Mouse (Mus musculus) CD4-positive, CD25-positive, alpha-beta regulatory T cell, adult 4 months (primary cell): ENCODE results near the gene Synj1. TPM values are rescaled to one million over a fixed set of nuclear protein-coding genes. Genes with fewer than 3 reads are reported as not detected.

Experiments used
- ATAC-seq: one replicate; pipeline ENCODE4 v1.8.0; 2017
- polyA plus RNA-seq, 2 experiments: library from polyadenylated mRNA; unstranded; fragments of 100-300 nt; shearing (Covaris generic); gene quantifications; one replicate each; pipeline ENCODE4 v1.2.1; 2017

Synj1 gene
- polyA plus RNA-seq = 10 to 100 TPM; 30.6 to 40.9 TPM

DNA sequence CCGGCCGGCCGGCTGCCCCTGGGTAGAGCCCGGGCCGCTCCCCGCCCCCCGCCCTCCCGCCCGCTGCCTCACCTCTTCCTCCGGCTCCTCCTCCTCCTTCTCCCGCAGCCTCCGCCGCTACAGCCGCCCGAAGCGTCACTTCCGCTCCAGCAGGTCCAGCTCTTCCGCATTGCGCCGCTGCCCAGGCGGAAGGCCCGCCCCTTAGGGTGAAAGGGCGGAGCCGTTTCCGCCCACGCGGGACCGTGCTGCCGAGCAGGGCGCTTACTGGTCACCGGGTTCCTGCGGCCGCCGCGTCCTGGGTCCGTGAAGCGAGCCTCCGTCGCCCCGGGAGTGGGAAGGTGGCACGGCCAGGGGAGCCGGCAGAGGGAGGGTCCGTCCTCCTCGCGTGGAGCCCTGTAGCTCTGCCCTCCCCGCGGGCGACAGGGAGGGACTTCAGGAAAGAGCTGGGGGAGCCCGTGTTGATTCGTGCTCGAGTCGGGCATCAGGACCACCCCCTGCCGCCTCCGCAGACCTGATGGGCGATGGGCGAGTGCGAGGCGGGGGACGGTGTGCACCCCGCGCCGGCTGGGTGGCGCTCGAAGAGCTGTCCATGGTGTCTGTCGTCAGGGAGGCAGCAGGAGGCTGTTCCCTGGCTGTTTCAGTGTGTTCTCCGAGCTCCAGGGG lies at the start of gene Synj1:
TSS of gene Synj1 (minus strand) at position 288 of the 663 bp plus-strand sequence.
- ATAC-seq = peak; percentile 83

DNA sequence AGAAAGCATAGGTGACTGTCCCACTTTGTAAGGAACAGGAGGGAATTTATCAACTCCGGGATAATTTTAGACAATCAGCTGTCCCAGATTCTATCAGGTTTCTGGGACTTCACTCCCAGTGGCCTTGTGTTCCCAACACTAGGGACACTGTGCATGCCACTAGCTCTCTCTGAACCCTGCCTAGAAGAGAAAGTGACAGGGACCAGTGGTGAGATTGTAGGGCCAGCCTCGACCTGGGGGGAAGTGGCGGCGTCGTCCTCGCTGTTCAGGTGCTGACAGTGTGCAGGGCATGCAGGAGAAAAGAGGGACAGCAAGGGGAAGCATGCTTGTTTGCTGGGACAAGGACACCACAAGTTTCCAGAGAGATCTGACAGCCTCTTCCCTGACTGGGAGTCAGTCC lies 46.6 kb upstream of the Synj1 start:
- ATAC-seq = no peak

DNA sequence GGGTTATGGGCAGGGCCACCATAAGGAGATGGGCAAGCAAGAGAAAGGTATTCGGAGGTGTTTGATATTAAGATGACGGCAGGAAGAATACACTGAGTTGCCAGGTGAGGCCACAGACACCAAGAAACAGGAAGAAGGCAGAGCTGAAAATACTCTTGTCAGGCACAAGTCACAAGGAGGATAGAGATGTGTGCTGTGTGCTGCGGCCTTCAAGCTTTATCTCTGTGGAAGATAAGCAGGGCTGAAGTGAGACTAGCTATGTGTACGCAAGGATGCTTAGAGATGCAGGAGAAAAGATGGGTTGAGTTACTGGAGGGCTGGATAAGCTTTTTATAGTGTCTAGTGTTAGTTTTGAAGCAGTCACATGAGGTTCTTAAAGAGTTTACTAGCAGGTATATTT lies 46.2 kb upstream of the Synj1 start:
- peak; percentile 19 for ATAC-seq

DNA sequence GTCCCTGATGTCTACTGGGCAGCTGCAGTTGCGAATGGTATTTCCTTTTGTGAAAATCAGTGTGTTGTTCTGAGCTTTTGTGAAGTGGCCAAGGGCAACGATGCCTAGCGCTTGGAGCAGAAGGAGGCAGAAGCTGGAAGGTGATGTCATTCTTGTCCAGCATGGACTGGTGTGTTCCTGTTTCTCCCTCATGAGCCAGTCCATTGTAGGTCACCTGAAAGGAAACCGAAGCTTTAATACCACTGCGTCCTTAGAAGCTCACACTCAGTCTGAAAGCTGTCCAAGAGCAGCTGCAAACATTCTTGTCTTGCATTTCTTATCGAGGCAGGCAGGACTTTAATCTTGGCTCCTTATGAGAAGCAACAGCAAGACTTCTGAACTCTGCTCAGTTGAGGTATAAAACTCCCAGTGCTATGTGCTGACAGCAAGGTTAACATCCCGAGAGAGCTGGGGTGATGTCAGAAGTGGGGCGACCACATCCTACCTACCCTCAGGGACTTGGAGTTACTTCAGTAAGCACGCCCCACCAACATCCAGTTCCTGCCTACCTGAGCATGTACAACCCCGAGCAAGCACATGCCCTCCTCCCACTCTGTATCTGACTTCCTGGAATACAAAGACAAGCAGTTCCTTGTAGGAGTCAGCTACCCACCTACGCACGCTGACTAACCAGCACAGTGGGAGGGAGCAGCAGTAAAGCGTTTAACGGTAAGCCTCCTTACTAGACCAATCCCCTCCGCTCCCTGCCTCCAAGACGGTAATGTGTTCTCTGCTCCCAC lies 45.1 kb upstream of the Synj1 start:
- peak; percentile 95 for ATAC-seq

DNA sequence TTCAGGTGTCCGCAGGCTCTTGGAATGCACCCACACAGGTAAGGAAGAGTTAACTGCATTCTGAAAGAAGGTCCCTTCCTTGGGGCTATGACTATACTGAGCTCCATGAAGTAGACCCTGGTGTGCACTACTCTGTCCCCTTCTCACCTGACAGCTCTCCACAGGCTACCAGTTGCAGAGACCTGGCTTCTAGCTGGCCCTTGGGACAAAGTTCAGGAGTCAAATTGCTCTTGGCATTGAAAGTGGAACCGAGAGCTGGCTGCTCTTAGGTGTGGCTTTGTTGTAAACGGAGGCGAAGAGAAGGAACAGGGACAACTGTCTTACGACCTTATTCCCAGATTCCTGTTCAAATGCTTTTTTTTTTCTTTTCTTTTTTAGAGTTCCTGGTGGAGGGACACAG lies 44.0 kb upstream of the Synj1 start:
- ATAC-seq = no peak

DNA sequence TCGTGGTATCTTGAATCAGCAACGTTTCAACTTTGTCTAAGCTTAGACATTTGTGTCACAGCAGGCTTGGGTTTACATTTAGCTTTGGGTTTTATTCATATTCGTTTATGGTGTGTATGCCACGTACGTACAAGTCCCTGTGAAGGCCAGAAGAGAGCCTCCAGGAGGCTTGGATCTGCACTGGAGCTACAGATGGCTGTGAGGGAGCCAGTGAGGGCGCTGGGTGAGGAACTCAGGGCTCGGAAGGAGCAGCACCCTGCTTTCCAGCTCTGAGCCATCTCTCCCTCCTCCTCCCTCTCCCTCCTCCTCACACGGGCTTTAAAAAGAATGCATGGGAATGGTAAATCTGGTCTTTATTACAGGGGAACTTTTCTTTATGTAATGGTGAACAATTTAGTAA lies 42.5 kb upstream of the Synj1 start:
- ATAC-seq = no peak

DNA sequence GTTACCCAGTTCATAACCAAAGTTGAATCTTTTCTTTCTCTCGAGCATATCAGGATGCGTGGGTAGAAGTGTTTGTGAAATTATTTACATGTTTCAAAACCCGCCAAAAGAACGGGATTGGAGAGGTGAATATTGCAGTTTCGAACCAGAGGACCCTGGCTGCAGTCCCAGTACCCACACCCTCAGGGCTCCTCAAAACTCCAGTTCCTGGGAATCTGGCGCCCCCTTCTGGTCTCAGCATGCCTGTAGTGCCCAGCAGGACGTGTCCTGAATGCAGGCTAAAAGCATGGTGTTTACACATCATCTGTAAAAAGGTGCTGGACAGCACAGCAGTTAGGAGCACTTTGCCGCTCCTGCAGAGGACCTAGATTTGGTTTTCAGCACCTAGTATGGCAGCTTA lies 34.4 kb upstream of the Synj1 start:
- ATAC-seq = no peak

DNA sequence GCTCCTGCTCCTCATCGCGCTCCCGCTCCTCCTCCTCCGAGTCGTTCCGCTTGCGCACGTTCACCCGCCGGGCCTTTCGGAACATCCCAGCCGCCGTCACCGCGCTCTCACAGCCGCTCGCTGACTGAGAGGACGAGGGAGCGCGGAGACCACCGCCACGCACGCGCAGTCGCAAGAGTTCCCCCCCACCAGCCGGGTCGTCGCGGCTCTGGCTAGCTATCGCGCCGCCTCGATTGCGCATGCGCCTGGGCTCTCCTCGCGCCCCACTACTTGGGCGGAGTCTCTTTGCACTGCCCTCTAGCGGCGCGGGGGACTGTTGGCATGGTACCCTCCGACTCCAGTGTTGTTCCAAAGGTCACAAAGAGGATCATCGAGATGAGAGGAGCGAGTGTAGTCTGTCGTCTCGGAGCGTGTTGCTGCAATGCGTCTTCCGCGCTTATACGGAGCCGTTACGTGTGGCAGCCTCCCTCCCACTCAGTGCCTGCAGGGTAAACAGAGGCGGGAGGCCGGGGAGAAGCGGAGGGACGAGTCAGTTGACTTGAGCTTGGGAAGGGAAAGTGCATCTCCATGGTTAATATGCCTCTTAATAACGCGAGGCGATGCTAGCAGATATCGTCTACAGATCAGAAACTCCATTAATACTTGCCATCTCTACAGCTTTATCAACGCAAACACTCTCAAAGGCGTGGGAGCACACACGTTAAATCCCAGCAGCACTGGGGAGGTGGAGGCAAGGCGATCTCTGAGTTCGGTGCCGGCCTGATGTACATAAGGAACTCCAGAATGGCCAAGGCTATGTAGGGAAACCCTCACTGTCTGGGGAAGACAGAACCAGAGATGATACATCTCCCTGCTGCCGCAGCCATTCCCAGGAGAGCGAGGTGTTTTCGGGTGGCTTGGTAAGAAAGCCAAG lies 33.4 kb upstream of the Synj1 start, which contains the start of gene Paxbp1:
TSS of gene Paxbp1 (minus strand) at position 274 of the 913 bp plus-strand sequence.
- peak; percentile 93 for ATAC-seq

DNA sequence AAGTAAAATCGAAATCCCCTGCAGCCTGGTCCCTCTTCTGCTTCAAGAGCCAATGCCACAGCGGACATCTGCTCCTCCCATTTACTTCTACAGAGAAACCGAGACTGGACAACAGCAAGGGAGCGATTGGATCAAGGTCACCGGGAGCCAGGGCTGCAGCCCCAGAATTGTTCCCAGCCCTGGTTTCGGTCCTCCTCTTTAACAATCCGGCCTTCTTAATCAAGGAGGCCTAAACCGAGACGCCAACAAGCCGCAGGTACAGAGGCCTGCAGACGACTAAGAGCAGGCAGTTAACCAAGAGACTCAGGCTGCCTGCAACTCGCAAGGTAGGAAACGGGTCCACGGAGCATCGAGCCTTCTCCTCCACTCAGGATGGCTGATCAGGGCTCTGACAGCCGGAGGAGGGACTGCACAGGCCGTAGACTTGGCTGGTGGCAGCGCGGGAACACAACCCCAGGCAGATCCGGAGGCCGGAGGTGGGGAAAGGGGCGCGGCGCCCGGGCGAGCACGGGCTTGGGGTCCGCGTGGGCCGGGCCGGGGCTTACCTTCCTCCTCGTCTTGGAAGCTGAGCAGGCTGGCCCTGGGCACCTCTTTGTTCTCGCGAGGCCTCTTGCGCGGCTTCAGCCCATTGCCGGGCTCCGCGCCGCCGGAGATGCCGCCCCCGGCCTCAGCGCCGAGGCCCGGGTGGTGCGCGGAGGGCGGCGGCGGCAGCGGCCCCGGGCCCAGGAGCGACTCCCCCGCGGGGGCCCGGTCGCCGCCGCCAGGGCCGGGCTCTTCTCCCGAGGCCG lies 32.5 kb upstream of the Synj1 start:
- peak; percentile 41 for ATAC-seq

DNA sequence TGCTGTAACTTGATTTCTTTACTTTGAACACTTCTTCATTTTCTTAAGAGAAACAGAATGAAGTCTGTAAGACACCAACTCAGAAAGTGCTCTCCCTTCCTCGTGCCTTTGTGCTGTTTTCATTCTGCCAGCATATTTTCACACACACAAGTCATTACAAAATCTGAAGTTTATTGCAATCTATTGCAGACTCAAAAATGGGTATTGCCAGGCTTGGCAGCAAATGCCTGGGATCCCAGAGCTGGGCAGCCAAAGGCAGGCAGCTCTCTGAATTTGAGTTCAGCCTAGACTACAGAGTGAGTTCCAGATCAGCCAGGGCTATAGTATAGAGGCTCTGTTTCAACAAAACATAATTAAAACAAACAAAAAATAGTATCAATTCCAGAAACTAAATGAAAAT lies 31.5 kb upstream of the Synj1 start:
- ATAC-seq = no peak

DNA sequence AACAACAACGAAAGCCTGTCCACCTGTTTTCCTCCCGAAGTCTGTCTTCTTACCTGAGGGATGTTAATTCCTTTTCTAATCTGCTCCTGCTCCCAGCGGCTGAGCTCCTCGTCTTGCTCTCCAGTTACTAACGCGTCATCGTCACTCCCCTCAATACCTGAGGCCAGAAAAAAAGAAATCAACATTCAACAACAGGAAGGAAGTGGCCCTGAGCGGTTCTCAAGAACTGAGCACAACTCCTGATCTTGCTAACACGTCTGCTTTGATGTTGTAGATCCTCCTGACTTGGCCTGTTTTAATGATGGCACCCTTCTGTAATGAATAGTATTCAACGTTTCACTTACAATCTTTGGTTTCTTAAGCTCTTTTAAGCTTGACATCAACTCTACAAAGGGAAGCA lies 24.8 kb upstream of the Synj1 start:
- ATAC-seq = no peak

DNA sequence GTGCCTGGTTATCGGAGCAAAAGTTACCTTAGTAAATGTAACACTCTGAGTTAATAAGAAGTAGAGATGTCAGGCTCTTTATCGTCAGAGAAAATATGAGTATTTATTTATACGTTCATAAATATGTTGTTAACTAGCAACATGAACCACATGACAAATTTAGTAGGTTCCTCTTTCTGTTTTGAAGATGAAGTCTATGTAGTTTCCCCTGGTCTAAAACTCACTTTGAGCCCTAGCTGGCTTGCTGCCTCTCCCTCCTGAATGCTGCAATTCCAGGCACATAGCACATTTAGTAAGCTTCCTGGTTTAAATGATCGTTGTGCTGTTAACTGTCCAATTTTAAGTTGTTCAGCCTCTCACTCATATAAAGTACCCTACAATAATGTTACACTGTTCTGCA lies 19.6 kb upstream of the Synj1 start:
- ATAC-seq = no peak

DNA sequence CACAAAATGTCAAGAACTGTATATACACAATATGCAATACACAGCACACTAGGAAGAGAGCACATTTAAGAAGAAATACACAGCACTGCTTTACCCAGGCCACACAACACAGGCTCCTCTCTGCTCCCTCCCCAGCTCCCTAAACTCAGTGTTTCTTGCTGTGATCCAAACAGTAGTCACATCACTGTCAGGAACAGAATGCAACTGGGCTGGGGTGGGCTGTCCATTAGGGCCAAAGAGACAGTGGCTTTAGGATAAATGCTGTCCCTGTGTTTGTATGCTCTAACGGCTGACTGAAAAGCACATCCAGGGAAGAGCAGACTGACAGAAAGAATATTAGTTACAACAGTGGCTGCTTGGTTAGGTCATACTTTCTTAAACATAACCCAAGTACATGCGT lies 18.8 kb upstream of the Synj1 start:
- no peak for ATAC-seq

DNA sequence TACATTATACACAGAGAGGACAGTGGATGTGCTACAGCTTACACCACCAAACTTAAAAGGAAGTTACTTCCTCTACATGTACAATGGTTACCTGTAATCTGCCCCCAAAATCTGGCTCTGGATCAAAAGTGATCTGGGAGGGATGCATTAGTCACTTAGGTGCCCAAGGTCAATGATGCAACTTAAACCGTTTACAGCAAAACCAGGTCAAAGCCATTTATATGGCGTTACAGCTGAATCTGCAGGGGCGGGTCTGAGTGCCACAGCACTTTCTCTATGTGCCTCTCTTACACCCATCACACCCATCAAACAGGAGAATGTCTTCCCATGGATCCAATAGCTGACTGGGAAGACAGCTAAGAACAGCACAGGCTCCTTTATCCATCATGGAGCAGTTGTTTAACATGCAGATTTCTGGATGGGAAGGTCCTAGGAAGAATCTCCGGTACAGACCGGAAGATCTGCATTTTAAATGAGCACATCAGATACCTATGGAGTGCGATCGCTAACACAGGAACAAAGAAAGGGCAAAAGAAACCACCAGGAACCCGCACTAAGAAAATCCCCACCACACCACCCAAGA lies 18.1 kb upstream of the Synj1 start:
- no peak for ATAC-seq

DNA sequence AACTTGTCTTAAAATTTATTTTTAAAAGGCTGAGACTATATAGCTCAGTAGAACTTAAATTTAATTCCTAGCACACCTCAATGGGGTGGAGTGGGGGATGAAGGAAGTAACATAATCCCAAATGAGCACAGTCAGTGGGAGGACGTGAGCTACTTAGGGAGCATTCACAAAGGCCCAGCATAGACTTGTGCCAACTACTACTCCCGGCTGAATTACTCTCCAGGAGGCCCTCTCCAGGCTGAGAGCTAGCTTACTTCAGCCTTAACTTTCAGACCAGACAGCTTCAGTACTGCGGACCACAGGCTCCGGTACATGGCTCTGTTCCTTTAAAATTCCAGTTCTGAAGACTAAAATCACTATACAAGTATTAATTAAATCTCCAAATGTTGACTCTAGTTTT lies 15.2 kb upstream of the Synj1 start:
- no peak for ATAC-seq

DNA sequence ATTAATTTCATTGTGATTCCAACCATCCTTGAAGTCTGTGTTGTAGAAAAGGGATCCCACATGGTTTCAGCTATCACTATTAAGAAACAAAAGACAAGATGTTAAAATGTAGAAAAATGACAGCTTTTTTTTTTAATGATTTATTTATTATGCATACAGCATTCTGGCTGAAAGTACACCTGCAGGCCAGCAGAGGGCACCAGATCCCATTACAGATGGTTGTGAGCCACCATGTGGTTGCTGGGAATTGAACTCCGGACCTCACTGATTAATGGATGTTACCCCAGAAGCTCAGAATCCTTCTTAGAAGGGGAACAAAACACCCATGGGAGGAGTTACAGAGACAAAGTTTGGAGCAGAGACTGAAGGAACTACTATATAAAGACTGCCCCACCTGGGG lies 12.3 kb upstream of the Synj1 start:
- ATAC-seq = peak; percentile 39

DNA sequence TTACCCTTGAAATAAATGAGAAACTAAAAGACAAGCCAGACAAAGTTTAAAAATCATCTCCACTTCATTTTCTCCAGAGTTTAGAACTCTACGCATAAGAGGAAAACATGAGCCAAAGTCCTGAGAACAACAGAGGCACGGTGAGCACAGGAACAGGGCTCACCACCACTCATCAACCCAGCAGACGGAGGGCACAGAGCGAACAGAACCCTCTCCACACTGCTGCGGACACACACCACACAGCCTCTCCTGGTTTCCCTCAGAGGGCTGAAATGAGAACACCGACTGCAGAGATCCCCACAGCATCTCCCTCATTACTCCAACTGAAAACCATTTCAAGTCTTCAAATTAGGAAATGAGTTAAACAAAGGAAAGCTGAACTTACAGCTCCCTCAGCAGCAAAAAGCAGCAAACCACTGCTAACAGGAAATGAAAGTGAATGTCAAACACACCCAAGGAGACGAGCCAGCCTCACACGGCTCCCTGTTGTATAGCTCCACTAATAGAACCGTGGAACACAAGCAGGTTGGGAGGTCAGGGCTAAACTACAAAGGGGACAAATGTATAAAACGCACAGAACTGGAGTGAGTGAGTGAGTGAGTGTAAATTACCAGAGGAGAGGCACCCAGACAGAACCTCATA lies 9.9 kb upstream of the Synj1 start:
- ATAC-seq = peak; percentile 51

DNA sequence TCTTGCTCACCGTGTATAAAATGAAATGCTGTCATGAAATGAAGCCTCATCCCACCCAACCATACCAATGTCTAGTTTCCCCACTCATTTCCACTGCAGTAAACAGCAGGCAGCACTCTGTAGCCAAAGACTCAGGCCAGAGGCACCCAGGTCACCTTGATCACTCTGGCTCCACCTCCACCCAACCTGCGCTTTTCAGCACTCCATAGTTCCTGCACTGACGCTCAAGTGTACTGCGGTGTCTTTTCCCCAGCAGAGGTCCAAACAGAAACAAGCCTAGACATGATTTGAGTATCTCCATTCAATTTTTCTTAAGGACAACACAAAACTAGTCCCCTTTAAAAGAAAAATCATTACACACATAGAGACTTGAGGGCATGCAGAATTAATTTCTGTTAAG lies 8.4 kb upstream of the Synj1 start:
- ATAC-seq = no peak

DNA sequence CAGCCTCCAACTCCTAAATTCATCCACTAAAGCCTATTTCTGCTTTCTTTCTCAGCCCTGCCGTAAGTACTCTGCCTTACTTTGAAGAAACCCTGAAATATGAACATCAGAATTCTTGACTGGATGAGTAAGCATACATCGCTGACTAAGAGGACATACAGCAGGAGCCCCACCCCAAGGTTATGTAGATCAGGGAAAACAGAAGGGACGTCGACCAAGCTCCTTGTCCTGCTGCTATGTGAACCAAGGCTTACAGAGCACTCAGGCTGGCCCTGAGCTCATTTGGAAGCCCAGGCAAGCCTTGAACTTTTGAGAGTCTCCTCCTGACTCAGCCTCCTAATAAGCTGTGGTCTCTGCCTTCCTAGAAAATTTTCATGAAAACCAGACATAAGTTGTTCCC lies 4.7 kb upstream of the Synj1 start:
- ATAC-seq = no peak

DNA sequence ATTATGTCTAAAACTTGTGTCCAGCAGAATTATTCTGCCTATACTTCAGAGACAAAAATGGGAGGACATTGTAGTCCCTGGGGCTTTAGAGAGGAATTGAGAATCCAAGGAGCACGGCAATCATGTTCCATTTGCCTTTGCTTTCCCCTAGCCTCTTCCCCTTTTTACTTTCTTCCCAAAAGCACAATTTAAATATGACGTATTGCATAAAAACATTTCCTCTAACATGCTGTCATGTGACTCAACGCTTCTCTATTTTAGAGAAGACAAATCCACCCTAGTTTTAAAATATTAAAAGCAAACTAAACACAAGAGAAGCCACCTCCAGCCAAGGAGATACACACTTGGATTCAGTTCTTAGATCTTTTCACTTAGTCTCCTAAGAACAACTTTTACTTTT lies 739 bp upstream of the Synj1 start:
- no peak for ATAC-seq

DNA sequence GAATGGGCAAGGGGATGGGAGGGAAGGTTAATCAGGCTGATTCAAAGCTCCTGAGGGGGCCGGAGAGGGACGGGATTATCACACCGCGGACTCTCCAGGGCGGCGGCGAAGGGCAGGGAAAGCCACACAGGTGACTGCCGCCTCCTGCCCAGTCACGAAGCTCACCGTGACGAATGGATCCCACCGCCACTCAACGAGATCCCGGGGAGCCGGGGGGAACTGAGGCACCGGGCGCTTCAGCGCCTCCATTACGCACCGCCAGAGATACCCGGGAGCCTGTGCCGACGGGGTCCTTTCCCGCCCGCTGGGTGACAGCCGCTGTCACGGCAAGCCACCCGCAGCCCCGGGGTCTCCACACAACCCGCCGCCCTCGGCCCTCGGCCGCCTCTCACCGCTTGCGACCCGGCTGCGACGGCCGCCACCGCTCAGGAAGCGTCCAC lies 507 bp downstream of the Synj1 start:
- ATAC-seq = peak; percentile 25
